Mouse (Mus musculus) left cerebral cortex, adult 18-20 months (tissue): ENCODE measurements around the gene Fktn. TPM values are rescaled to one million over a fixed set of nuclear protein-coding genes. Genes with fewer than 3 reads are reported as not detected.
A peak's percentile ranks its signal among the peaks of the same experiment; 100 is the strongest.
"Not testable (repeated sequence)": the region's sequence is repeated elsewhere in the genome, so short reads cannot be mapped to it uniquely, and the experiment has no call there.

Source experiments
- DNase-seq, 2 experiments: peaks; one replicate each; pipeline ENCODE4 v3.0.0; 2021 to 2022; ENCODE audit warnings: low spot score in 2 of 2, mixed read lengths in 1 of 2
- long read RNA-seq, 2 experiments: library from polyadenylated mRNA; stranded (forward); transcript quantifications; one replicate each; pipeline ENCODE4 v2.0.0; 2021
- total RNA-seq, 2 experiments: library from RNA; stranded (reverse); gene quantifications; 2 replicates each; pipeline ENCODE4 v1.2.3; 2021

Fktn gene
- total RNA-seq, result 10 to 100 TPM; 26.8 to 28.3 TPM
- long read RNA-seq, experiment 1, full-length matches to known transcripts, result 7 of 10 reads
- long read RNA-seq, experiment 1, partial matches to known transcripts, result 1 of 10 reads
- long read RNA-seq, experiment 1, other reads (novel, unspliced or antisense), result 2 of 10 reads
- long read RNA-seq, experiment 2, full-length matches to known transcripts, result 5 of 10 reads
- long read RNA-seq, experiment 2, partial matches to known transcripts, result 0 of 10 reads
- long read RNA-seq, experiment 2, other reads (novel, unspliced or antisense), result 5 of 10 reads

GRCm38 (mm10) chr4:53713704-53714050 is at the start of gene Fktn:
TSS of gene Fktn (plus strand) at chr4:53713998.
- no peak for DNase-seq

- DNase-seq, result no peak
These were observed 31.7 kb upstream of the Fktn start for GRCm38 (mm10) chr4:53682092-53682491.

- DNase-seq, result no peak
These were observed 24.8 kb upstream of the Fktn start for GRCm38 (mm10) chr4:53688965-53689364.

GRCm38 (mm10) chr4:53691418-53691817 is 22.4 kb upstream of the Fktn start:
- DNase-seq, result peak in 1 of 2 experiments; percentile 19

GRCm38 (mm10) chr4:53709166-53709565 is 4.6 kb upstream of the Fktn start:
- DNase-seq, result not testable (repeated sequence)

GRCm38 (mm10) chr4:53710021-53710420 is 3.8 kb upstream of the Fktn start:
- DNase-seq, result no peak

- DNase-seq, result no peak
These were observed 3.1 kb upstream of the Fktn start for GRCm38 (mm10) chr4:53710555-53711328.

- DNase-seq, result peak; percentile 92 to 94
These were observed 435 bp downstream of the Fktn start for GRCm38 (mm10) chr4:53714051-53714814.

GRCm38 (mm10) chr4:53715977-53716376 is 2.2 kb downstream of the Fktn start:
- no peak for DNase-seq

- no peak for DNase-seq
These were observed 3.7 kb downstream of the Fktn start for GRCm38 (mm10) chr4:53717546-53717945.

- DNase-seq, result no peak
These were observed 4.5 kb downstream of the Fktn start for GRCm38 (mm10) chr4:53718261-53718660.

- DNase-seq, result no peak
These were observed 8.7 kb downstream of the Fktn start for GRCm38 (mm10) chr4:53722506-53722905.

GRCm38 (mm10) chr4:53726100-53726499 is 12.3 kb downstream of the Fktn start:
- DNase-seq, result not testable (repeated sequence)

- no peak for DNase-seq
These were observed 14.3 kb downstream of the Fktn start for GRCm38 (mm10) chr4:53728121-53728520.

- DNase-seq, result peak; percentile 52 to 63
These were observed 25.3 kb downstream of the Fktn start for GRCm38 (mm10) chr4:53738956-53739616.

- DNase-seq, result no peak
These were observed 36.0 kb downstream of the Fktn start for GRCm38 (mm10) chr4:53749831-53750230.

GRCm38 (mm10) chr4:53750391-53751120 is 36.8 kb downstream of the Fktn start:
- peak; percentile 63 to 72 for DNase-seq

GRCm38 (mm10) chr4:53757030-53757429 is 43.2 kb downstream of the Fktn start:
- no peak for DNase-seq

GRCm38 (mm10) chr4:53758764-53759163 is 45.0 kb downstream of the Fktn start:
- DNase-seq, result no peak

- peak in 1 of 2 experiments; percentile 18 for DNase-seq
These were observed 45.9 kb downstream of the Fktn start for GRCm38 (mm10) chr4:53759678-53760077.

- DNase-seq, result no peak
These were observed 48.7 kb downstream of the Fktn start for GRCm38 (mm10) chr4:53762501-53762900.
